Mouse (Mus musculus) embryonic fibroblast, embryonic 13.5 days (primary cell): ENCODE results near the gene Ddn.

Experiments used
- CTCF ChIP-seq: IDR thresholded peaks from 2 replicates; pipeline ENCODE4 v1.5.1; 2011; ENCODE audit warnings: mild to moderate bottlenecking, control low read depth, low read length, moderate library complexity, borderline replicate concordance; ENCODE audit not compliant: insufficient read depth
- POLR2A ChIP-seq: IDR thresholded peaks from 2 replicates; pipeline ENCODE4 v1.6.1; 2011; ENCODE audit warnings: low read depth, mild to moderate bottlenecking, control low read depth, low read length, moderate library complexity

DNA sequence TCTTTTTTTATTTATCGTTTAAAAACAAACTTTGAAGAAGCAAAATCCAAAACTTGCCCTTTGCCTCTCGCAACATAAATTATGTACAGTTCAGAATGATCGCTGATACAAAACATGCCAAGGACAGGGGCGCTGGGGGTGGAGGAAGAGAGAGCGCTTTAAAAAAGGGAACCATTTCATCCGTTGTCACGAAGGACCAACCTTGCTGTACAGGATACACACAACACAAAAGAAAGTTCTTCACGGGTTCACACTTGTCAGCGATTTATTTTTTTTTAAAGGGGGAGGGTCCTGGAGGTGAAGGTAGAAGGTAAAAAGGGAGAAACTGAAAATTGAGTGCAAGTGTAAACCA, 22.4 kb upstream of the Ddn start:
- TF ChIP-seq POLR2A (no peak), CTCF (no peak)
